Mouse (Mus musculus) bone marrow macrophage, adult 2 months (primary cell): Measurements from ENCODE around the gene Th. TPM values are rescaled to one million over a fixed set of nuclear protein-coding genes. Genes with fewer than 3 reads are reported as not detected.

Experiments used
- H3K27ac ChIP-seq: 2 replicates; pipeline ENCODE4 v1.5.1; 2012; ENCODE audit warnings: low read depth, low read length; ENCODE audit not compliant: insufficient read depth
- H3K4me1 ChIP-seq: 2 replicates; pipeline ENCODE4 v1.6.1; 2012; ENCODE audit warnings: low read length; ENCODE audit not compliant: control insufficient read depth, insufficient read depth
- H3K4me3 ChIP-seq: 2 replicates; pipeline ENCODE4 v1.5.1; 2012; ENCODE audit warnings: mild to moderate bottlenecking, low read length, moderate library complexity; ENCODE audit not compliant: insufficient read depth
- CTCF ChIP-seq: IDR thresholded peaks from 2 replicates; pipeline ENCODE4 v1.5.1; 2012; ENCODE audit warnings: low read depth, mild to moderate bottlenecking, low read length, moderate library complexity
- POLR2A ChIP-seq: IDR thresholded peaks from 2 replicates; pipeline ENCODE4 v1.6.1; 2012; ENCODE audit warnings: mild to moderate bottlenecking, low read depth, low read length, borderline replicate concordance
- polyA plus RNA-seq: library from polyadenylated mRNA; stranded (reverse); fragments of >200 nt; gene quantifications from 2 replicates; pipeline ENCODE4 v1.2.4, GENCODE M21; 2012; ENCODE audit not compliant: missing spikeins, insufficient read depth, insufficient read length

The Th gene
- polyA plus RNA-seq, 1 experiment = not detected

DNA sequence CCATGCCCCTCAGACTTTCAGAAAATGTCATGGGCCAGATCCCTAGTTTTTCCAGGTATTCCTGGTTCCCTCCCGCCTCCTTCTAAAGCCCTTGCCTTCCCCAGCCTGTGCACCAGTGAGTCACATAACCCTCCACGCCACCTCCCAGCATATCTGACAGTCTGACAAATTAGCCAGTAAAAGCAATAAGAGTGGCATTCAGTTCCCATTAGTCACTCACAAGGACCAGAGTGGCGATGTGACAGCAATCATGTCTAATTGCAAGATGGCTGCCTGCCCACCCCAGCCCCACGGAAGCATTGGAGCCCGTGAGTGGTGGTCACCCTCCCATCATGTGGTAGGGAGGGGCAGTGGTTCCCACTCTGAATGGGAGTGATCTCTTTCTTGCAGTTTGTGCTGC lies 25.3 kb downstream of the Th start:
- no peak for TF ChIP-seq POLR2A
- TF ChIP-seq CTCF = no peak
- Histone ChIP-seq H3K4me1 (no peaks in the 10 kb centered on the region), H3K27ac (no peak overlapping the region), H3K4me3 (no peak overlapping the region)

DNA sequence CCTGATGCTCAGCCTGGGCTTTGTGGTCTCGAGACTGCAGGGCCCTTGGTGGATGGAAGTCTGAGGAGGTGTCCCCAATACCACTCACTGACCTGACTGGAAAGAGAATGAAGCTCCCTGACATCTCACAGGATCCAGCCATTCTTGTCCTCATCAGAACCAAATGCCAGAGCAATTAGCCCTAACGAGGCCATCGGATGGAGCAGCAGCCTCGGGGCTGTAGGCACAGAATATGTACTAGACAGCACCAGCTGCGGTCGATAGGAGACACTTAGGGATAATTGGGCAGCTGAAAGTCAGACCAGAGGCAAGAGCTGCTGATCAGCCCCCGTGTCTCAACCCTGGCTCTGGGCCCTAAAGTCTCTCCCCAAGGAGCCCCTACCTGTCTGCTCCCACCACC lies 26.6 kb downstream of the Th start:
- Histone ChIP-seq H3K4me1 (no peaks in the 10 kb centered on the region), H3K4me3 (no peak overlapping the region), H3K27ac (no peak overlapping the region)
- TF ChIP-seq CTCF (no peak), POLR2A (no peak)

DNA sequence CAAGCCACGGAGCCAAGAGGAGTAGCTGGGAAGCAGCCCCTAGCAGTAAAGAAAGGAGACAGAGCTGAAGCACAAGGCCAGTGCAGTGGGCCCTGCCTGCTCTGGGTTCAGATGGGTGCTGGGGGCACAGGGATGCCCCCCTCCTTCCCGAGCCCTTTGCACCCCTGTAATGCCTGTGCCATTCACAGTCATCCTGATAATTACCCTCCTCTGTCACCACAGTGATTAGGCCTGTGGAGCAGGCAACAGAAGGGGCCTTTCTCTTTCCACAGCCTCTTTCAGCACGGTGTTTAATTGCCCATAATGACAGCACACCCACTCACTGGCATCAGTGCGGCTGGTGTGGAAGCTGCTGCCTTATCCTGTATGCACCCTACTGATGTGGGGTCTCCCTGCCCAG lies 28.0 kb downstream of the Th start:
- TF ChIP-seq POLR2A (no peak), CTCF (no peak)
- no peak overlapping the region for H3K4me3 ChIP-seq
- no peaks in the 10 kb centered on the region for H3K4me1 ChIP-seq
- H3K27ac ChIP-seq = no peak overlapping the region

DNA sequence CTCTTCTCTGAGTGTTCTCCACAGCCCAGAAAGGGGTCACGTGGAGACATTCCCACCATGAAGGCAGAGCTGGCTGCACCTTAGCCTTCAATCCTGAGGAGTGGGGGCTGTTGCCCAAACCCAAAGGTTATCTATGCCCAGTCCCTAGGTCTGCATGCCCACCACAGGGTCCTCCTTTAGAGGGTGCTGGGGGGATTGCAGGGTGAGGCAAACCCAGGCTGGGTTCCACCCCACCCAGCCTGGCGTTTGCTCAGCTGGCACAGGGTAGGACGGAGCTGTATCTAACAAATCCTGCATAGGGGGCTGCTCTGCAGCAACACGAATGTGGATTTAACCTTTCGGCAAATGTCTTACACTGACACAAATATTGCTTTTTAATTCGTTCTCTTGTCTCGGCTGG lies 29.2 kb downstream of the Th start:
- H3K27ac ChIP-seq = no peak overlapping the region
- TF ChIP-seq CTCF = no peak
- no peak for TF ChIP-seq POLR2A
- H3K4me1 ChIP-seq = no peaks in the 10 kb centered on the region
- H3K4me3 ChIP-seq = no peak overlapping the region

DNA sequence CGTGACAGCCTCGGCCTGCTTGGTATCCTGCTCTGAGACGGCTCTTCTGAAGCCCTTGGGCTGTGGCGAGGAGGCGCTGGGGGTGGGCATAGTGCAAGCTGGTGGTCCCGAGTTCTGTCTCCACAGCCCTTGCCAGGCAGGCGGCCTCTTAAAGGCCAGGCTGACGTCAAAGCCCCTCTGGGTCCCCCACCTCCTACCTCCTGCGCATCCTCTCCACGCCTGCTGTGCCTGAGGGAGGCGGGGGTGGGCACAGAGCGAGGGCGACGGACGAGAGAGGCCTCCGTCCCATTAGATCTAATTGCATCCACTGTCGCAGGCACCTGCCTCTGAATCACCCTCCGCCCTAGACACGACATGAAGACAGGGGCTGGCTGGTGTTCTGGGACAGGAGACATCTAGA lies 31.1 kb downstream of the Th start:
- no peak overlapping the region for H3K4me3 ChIP-seq
- no peak overlapping the region for H3K27ac ChIP-seq
- no peak for TF ChIP-seq POLR2A
- TF ChIP-seq CTCF = no peak
- H3K4me1 ChIP-seq = no peaks in the 10 kb centered on the region

DNA sequence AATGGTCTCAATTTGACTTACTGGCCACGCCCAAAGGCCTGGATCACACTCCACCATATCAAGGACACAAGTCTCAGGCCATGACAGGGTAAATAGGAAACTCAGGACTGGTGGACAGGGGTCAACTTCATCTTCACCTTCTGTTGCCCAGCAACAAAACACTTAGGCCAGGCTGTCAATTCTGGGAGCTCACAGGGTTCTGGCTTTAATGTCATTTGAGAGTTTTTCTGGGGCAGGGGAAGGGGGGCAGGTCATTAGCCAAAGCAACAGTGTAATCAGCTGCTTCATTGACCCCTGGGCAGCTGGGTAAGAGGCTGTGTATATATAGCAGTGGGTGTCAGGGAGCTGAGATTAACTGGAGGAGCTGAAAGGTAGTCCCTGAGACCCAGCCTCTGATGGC lies 33.5 kb downstream of the Th start:
- TF ChIP-seq POLR2A (no peak), CTCF (no peak)
- no peak overlapping the region for H3K27ac ChIP-seq
- no peak overlapping the region for H3K4me3 ChIP-seq
- H3K4me1 ChIP-seq = no peaks in the 10 kb centered on the region

DNA sequence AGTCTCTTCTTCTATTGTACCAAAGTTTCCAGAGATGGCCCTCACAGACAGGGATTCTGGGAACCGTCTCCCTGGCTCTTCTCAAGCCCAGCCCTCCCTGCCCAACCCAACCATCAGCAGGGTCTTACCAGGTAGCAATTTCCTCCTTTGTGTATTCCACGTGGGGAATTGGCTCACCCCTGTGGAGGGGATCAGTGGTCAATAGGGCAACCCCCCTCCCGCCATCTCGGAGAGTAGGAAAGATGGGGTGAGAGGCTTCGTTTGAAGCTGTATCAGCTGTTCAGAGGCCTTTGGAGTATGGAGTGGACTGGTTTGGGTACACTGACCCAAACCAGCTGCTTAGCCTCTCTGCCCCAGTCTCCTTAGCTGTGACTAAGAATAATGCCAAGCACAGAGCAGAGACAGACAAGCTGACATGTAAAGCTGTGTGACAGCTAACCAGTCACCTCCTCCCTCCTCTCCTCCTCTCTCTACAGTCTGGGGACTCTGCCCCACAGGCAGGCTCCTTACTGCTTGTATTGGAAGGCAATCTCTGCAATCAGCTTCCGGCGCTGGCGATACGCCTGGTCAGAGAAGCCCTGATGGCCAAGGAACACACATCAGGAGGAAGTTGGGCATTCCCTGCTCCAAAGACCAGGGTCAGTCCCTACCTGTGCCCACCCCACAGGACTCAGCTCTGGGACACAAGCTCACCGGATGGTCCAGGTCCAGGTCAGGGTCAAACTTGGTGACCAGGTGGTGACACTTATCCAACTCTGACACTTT lies 34.8 kb downstream of the Th start:
- no peak overlapping the region for H3K27ac ChIP-seq
- H3K4me1 ChIP-seq = no peaks in the 10 kb centered on the region
- TF ChIP-seq POLR2A (no peak), CTCF (no peak)
- H3K4me3 ChIP-seq = no peak overlapping the region

DNA sequence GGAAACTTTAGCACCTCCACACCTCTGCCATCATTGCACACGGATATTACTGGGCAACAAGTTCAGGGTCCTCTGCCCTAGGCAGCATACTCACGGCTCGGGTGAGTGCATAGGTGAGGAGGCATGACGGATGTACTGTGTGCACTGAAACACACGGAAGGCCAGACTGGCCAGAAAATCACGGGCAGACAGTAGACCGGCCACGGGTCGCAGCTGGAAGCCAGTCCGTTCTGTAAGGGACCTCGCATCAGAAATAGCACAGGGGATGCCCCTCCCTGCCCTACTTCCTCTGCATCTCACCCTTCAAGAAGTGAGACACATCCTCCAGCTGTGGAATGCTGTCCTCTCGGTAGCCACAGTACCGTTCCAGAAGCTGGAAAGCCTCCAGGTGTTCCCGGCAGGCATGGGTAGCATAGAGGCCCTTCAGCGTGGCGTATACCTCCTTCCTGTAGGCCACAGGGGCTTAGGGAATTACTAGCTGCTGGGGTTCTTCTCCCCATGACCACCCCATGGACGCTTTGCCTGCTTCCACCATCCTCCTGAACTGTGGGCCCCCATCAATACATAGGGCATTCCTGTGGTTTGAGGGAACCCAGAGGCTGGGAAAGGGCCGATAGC lies 35.6 kb downstream of the Th start:
- H3K27ac ChIP-seq = no peak overlapping the region
- no peak for TF ChIP-seq CTCF
- no peak for TF ChIP-seq POLR2A

DNA sequence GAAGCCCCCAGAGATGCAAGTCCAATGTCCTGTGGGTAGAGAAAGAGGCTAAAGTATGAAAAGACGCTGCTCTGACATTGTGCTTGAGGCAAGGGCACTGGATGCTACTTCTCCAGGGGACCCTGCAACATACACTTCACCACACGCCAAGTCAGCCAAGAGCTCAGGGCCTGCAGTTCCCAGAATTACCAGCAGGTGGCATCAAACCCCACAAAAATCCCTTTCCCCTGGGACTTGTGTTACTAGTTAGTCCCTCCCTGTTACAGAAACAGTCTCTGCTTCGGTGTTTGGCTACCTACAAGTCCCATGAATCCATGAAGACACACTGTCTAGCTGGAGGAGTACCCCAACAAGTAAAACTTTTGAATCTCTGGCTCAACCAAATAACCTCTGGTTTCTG lies 36.3 kb downstream of the Th start:
- Histone ChIP-seq H3K4me1 (no peaks in the 10 kb centered on the region), H3K27ac (no peak overlapping the region), H3K4me3 (no peak overlapping the region)
- TF ChIP-seq POLR2A (no peak), CTCF (peak; percentile 67)

More for the DNA sequence above, 35.6 kb downstream of the Th start:
- Histone ChIP-seq H3K4me3 (no peak overlapping the region), H3K4me1 (no peaks in the 10 kb centered on the region)
